Mouse (Mus musculus): ENCODE measurements around the gene Msrb3.

Gene Msrb3

GRCm38 (mm10) chr10:120734364-120734763 lies 164.5 kb downstream of the Msrb3 start:
- no peak for TF ChIP-seq GATA4 (IDR thresholded peaks at IDR 0.05; ENCODE audit: insufficient replicate concordance, low read length)
